Mouse (Mus musculus): ENCODE data around the gene Ankrd34a.
A peak's percentile ranks its signal among the peaks of the same experiment; 100 is the strongest.

The Ankrd34a gene

GRCm38 (mm10) chr3:96563911-96564632 lies 32.4 kb upstream of the Ankrd34a start:
- DNase-seq: no peak

DNA sequence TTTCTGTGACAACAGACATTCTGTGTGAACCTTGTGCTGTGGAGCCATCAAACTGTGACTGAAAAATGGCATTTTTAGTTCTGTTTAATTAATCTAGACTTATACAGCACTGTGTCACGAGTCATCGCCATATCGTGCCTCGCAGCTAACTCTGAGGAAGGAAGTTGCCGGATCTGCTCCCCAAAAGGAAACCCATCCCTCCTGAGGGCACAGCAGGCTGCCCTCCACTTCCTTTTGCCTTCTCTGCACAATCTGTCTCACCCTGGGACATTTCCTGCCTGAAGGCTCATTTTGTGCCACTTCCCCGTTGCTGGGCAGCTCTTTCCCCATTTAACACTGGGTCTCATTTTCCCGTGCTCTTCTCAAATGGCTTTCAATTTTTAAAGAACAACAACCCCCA lies 31.8 kb upstream of the Ankrd34a start:
- no peak for DNase-seq

GRCm38 (mm10) chr3:96565105-96565504 lies 31.3 kb upstream of the Ankrd34a start:
- no peak for DNase-seq

DNA sequence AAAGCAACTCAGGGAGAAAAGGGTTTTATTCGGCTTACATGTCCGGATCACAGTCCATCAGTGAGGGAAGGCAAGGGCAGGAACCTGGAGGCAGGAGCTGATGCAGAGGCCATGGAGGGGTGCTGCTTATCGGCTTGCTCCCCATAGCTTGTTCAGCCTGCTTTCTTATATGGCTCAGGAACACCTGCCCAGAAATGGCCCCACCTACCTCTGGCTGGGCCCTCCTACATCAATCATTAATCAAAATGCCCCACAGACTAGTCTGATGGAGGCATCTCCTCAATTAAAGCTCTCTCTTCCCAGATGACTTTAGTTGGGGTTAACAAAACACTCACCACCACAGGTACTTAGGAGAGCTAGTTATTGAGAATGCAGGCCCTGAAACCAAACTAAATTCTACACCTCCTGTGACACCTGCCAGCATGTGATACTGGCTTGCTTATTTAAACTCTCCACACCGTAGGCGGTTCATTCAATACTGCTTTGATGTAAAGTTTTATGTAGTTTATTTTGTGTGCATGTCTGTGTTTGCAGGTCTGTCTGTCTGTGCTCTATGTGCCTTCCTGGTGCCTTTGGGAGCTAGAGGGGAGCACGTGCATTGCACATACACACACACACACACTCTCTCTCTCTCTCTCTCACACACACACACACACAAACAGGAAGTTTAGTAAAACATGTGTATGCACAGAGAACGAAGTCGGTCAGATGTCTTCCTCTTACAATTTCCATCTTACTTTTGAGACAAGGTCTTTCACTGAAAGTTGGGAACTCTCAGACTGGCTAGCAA lies 29.6 kb upstream of the Ankrd34a start:
- no peak for DNase-seq

GRCm38 (mm10) chr3:96568605-96569004 lies 27.8 kb upstream of the Ankrd34a start:
- DNase-seq: no peak

DNA sequence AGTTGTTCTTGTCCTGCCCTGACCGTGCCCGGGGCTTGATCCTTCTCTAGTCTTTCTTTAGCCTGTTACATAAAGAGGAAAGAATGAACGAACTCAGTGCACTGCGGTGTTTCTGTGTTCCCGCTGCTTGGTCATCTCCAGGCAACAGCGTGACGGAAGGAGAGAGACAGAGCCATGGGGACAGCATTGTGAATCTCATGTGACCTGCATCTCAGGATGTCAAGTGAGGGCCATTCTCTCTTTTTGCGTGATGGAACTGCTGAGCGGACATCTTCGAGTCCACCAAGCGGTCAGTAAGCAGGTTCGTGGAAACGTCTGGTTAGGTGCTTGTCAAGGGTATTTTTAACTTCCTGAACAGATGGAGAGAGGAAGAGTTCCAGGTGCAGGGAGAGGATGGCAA lies 26.9 kb upstream of the Ankrd34a start:
- DNase-seq: no peak

- peak; percentile 43 for DNase-seq
Measured at GRCm38 (mm10) chr3:96569966-96570605, 26.4 kb upstream of the Ankrd34a start.

GRCm38 (mm10) chr3:96570643-96571042 lies 25.8 kb upstream of the Ankrd34a start:
- DNase-seq: no peak

DNA sequence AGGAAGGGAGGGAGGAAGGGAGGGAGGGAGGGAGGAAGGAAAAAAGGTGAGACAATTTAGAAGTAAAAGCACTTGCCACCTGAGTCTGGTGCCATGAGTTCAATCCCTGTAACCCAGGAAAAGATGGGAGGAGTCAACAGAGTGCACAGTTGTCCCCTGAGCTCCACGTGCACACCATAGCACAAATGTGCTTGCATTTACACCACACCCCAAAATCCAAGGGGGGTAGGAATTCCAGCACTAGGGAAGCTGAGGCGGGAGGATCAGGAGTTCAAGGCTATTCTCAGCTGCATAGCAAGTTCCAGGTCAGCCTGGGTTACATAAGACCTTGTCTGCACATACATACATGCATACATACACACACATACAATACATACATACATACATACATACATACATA lies 25.1 kb upstream of the Ankrd34a start:
- no peak for DNase-seq

GRCm38 (mm10) chr3:96571896-96572698 lies 24.3 kb upstream of the Ankrd34a start:
- DNase-seq: no peak

GRCm38 (mm10) chr3:96573611-96574511 lies 22.6 kb upstream of the Ankrd34a start:
- DNase-seq: no peak

- DNase-seq: no peak
Measured at GRCm38 (mm10) chr3:96575272-96575984, 21.0 kb upstream of the Ankrd34a start.

DNA sequence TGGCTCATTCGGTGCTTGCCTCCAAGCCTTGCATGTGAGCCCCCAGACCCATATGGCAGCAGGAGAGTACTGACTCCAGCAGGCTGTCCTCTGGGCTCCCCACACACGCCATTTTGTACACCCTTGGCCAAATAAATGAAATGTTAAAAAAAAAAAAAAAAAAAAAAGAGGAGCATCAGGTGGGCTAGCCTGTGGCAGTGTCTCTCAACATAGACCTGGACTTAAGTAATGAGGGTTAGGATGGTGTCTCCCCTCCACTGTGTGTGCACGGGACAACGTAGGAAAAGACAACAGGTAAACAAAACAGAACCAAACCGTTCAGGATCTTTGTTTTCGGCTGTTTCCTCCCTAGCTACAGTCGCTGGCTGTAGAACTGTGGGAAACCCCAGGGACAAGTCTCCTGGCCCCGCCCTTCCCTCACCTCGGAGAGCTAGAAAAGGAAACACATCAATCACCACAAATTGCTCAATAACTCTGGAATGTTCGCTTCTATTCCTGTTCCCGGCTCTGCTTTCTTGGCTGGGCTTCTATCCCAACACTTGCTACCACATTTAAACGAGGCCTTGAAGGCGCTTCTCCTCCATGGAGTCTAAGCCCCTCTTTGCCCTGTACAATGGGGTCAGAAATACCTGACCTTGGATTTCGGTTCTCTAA lies 20.3 kb upstream of the Ankrd34a start:
- DNase-seq: no peak

GRCm38 (mm10) chr3:96576690-96577541 lies 19.5 kb upstream of the Ankrd34a start, which contains the start of gene Gm16253:
Gm16253 (plus strand) TSS chr3:96576984.
- DNase-seq: peak; percentile 94

DNA sequence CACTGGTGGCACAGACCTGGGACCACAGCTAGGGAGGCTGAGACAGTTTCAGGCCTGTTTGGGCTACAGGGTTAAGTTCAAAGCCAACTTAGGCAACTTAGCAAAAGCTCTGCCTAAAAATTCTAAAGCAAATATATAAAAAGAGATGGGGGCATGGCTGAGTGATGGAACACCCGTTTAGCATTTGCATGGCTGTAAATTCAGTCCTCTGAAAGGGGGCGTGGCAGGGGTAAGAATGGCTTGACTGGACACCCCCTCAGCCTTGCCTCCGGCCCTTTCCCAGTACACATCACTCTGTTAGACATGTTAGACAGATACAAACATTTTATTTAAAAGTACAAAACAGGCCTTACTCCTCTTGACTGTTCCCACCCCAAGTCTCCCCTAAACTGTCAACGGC lies 18.9 kb upstream of the Ankrd34a start:
- no peak for DNase-seq

DNA sequence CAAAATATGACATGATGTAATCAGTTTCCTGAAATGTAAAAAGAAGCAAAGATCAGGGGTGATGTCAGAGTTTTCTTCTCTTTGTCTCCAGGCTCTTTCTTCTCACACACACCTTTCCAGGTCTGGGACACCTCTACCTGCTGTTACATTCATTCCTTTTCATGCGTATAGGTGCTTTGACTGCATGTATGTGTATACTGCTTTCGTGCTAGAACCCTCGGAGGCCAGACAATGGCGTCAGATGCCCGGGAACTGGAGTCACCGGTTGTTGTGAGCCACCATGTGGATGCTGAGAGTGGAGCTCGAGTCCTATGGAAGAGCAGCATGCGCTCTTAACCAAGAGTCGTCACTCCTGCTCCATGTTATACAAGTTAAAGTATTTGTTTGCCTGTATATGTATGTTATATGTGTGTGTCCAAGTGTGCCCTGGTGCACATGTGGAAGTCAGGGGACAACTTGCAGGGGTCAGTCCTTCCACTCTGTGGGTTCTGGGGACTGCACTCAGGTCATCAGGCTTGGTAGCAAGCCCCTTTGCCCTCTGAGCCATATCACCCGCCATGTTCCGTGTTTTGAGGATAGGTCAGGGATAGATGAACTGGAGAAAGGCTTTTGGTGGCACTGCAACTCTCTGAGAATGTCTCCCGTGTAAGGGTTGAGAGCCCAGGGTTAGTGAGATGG lies 17.7 kb upstream of the Ankrd34a start:
- no peak for DNase-seq

DNA sequence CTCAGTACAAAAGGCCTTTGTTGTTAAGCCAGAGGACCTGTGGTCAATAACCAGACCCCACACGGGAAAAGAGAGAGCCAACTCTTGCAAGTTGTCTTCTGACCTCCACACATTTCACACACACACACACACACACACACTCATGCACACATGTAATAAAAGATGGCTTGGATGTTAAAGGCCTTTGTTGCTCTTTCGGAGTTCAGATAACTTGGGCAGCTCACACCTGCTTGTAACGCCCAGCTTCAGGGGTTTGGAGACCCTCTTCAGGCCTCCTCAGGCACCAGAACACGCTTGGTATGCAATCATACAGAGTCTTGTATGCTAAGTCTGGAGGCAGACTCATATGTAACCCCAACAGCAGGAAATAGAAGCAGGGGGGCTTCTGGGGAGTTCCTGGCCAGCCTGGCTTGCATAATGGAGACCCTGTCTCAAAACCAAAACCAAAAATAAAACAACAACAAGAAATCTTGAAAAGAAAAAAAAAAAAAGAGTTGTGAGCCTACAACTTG lies 17.1 kb upstream of the Ankrd34a start:
- no peak for DNase-seq

GRCm38 (mm10) chr3:96579885-96580454 lies 16.5 kb upstream of the Ankrd34a start:
- DNase-seq: peak; percentile 94
